Mouse (Mus musculus) Patski (cell line): Measurements from ENCODE around the gene Tlnrd1. TPM values are rescaled to one million over a fixed set of nuclear protein-coding genes. Genes with fewer than 3 reads are reported as not detected.
A peak's percentile ranks its signal among the peaks of the same experiment; 100 is the strongest.
"Not testable (repeated sequence)": the region's sequence is repeated elsewhere in the genome, so short reads cannot be mapped to it uniquely, and the experiment has no call there.

Source experiments
- ATAC-seq: fragments of 100-300 bp; one replicate; pipeline ENCODE4 v1.8.0; 2021
- CTCF ChIA-PET: fragments of 350-600 bp; sonication (Branson Sonifier 250); formaldehyde crosslinking; loops from one replicate; lab custom pipeline; 2022; ENCODE audit warnings: inconsistent platforms; lab: Charles Lee
- POLR2A ChIA-PET: fragments of 350-600 bp; sonication (Branson Sonifier 250); formaldehyde crosslinking; loops from one replicate; lab custom pipeline; 2022; ENCODE audit warnings: antibody characterized with exemption, inconsistent platforms; lab: Charles Lee
- DNase-seq: peaks from one replicate; pipeline ENCODE4 v3.0.0-alpha.2; 2011; ENCODE audit warnings: low read depth, low spot score
- H3K27me3 ChIP-seq: fragments of 371-371 bp; one replicate; pipeline ENCODE4 v1.5.1; 2021
- CTCF ChIP-seq: fragments of 100-300 bp; IDR thresholded peaks from one replicate; pipeline ENCODE4 v1.5.1; 2021
- in situ Hi-C: fragments of 300-500 bp; cut with MboI; formaldehyde crosslinking; loops from 3 replicates; pipeline ENCODE4 v1.11.1; 2018; ENCODE audit warnings: low pct_unique_long_range_greater_than_20kb, mixed read lengths
- polyA plus RNA-seq: library from polyadenylated mRNA; unstranded; gene quantifications from one replicate; pipeline ENCODE4 v1.2.3, GENCODE M21; 2021

The Tlnrd1 gene
- polyA plus RNA-seq, 1 experiment from 2014 or later: 15.6 TPM

GRCm38 (mm10) chr7:83901425-83901824 is 17.3 kb upstream of the Tlnrd1 start:
- ChIA-PET CTCF (no interaction called here), POLR2A (interaction anchor here (0.7 to 1.4 kb wide), 2 partner anchors 142 to 374 kb away, joined by 3 read pairs; no protein-coding TSS in a partner anchor)
- in situ Hi-C loops: loop anchor here (5.0 to 25.0 kb wide), 2 partner anchors 531 to 886 kb away; no protein-coding TSS in a partner anchor
- ATAC-seq (no peak), DNase-seq (no peak)
- H3K27me3 ChIP-seq: no peaks in the 10 kb centered on the region
- TF ChIP-seq CTCF: no peak

GRCm38 (mm10) chr7:83900519-83900918 is 16.4 kb upstream of the Tlnrd1 start:
- H3K27me3 ChIP-seq: no peaks in the 10 kb centered on the region
- POLR2A ChIA-PET: interaction anchor here (0.7 to 1.4 kb wide), 2 partner anchors 177 to 375 kb away, joined by 3 read pairs; no protein-coding TSS in a partner anchor
- DNase-seq (no peak), ATAC-seq (no peak)
- CTCF ChIA-PET: no interaction called here
- TF ChIP-seq CTCF: no peak
- in situ Hi-C loops: loop anchor here (5.0 to 25.0 kb wide), 2 partner anchors 532 to 887 kb away; no protein-coding TSS in a partner anchor

- CTCF ChIA-PET: no interaction called here
- H3K27me3 ChIP-seq: no peaks in the 10 kb centered on the region
- POLR2A ChIA-PET: no interaction called here
- in situ Hi-C loops: no loop called here
- no peak for TF ChIP-seq CTCF
- ATAC-seq (no peak), DNase-seq (no peak)
Observed at GRCm38 (mm10) chr7:83898267-83898666, 14.2 kb upstream of the Tlnrd1 start.

- POLR2A ChIA-PET: no interaction called here
- ATAC-seq: no peak
Observed at GRCm38 (mm10) chr7:83896077-83896740, 12.1 kb upstream of the Tlnrd1 start.

GRCm38 (mm10) chr7:83894348-83894747 is 10.2 kb upstream of the Tlnrd1 start:
- ChIA-PET CTCF (no interaction called here), POLR2A (no interaction called here)
- in situ Hi-C loops: no loop called here
- no peak for DNase-seq
- H3K27me3 ChIP-seq: no peaks in the 10 kb centered on the region
- no peak for ATAC-seq
- no peak for TF ChIP-seq CTCF

More at GRCm38 (mm10) chr7:83896077-83896740, 12.1 kb upstream of the Tlnrd1 start:
- in situ Hi-C loops: no loop called here
- TF ChIP-seq CTCF: no peak
- no peaks in the 10 kb centered on the region for H3K27me3 ChIP-seq
- CTCF ChIA-PET: no interaction called here
- DNase-seq: no peak

GRCm38 (mm10) chr7:83892333-83892669 is 8.2 kb upstream of the Tlnrd1 start:
- no peak for DNase-seq
- no peak for TF ChIP-seq CTCF
- ChIA-PET POLR2A (no interaction called here), CTCF (no interaction called here)
- H3K27me3 ChIP-seq: no peaks in the 10 kb centered on the region
- ATAC-seq: no peak
- in situ Hi-C loops: no loop called here

- no peak for TF ChIP-seq CTCF
- H3K27me3 ChIP-seq: no peaks in the 10 kb centered on the region
- CTCF ChIA-PET: interaction anchor here (0.7 to 1.3 kb wide), 3 partner anchors 191 to 299 kb away, joined by 3 read pairs; no protein-coding TSS in a partner anchor
- POLR2A ChIA-PET: no interaction called here
- in situ Hi-C loops: no loop called here
- ATAC-seq (peak; percentile 96), DNase-seq (peak; percentile 98)
Observed at GRCm38 (mm10) chr7:83891433-83892332, 7.6 kb upstream of the Tlnrd1 start.

GRCm38 (mm10) chr7:83889946-83890345 is 5.8 kb upstream of the Tlnrd1 start:
- H3K27me3 ChIP-seq, ATAC-seq, DNase-seq, CTCF ChIA-PET: not testable (repeated sequence)
- POLR2A ChIA-PET: interaction anchor here (0.7 kb wide), 1 partner anchor 37 kb away, joined by 5 read pairs; no protein-coding TSS in a partner anchor
- in situ Hi-C loops: loop anchor here (10.0 kb wide), 2 partner anchors 215 to 325 kb away; no protein-coding TSS in a partner anchor

- ChIA-PET POLR2A (interaction anchor here (0.7 kb wide), 1 partner anchor 37 kb away, joined by 5 read pairs; no protein-coding TSS in a partner anchor), CTCF (no interaction called here)
- DNase-seq (no peak), ATAC-seq (no peak)
- TF ChIP-seq CTCF: no peak
- no peaks in the 10 kb centered on the region for H3K27me3 ChIP-seq
- in situ Hi-C loops: loop anchor here (10.0 kb wide), 2 partner anchors 215 to 325 kb away; no protein-coding TSS in a partner anchor
Observed at GRCm38 (mm10) chr7:83889383-83889782, 5.3 kb upstream of the Tlnrd1 start.

GRCm38 (mm10) chr7:83886366-83887129 is 2.4 kb upstream of the Tlnrd1 start:
- POLR2A ChIA-PET: no interaction called here
- TF ChIP-seq CTCF: no peak
- H3K27me3 ChIP-seq: no peaks in the 10 kb centered on the region
- CTCF ChIA-PET: interaction anchor here (0.9 to 1.2 kb wide), 2 partner anchors 189 to 218 kb away, joined by 3 read pairs; no protein-coding TSS in a partner anchor
- DNase-seq (no peak), ATAC-seq (no peak)
- in situ Hi-C loops: loop anchor here (10.0 kb wide), 2 partner anchors 212 to 322 kb away; no protein-coding TSS in a partner anchor
